Mouse (Mus musculus) lung, postnatal 0 days (tissue): Measurements from ENCODE around the gene Rps6kl1.

Source experiments
- CTCF ChIP-seq: IDR thresholded peaks from 2 replicates; pipeline ENCODE4 v1.5.1; 2016; ENCODE audit warnings: antibody characterized with exemption, mild to moderate bottlenecking
- EP300 ChIP-seq: IDR thresholded peaks from 2 replicates; pipeline ENCODE4 v1.6.1; 2016; ENCODE audit warnings: antibody characterized with exemption, mild to moderate bottlenecking, control low read depth

DNA sequence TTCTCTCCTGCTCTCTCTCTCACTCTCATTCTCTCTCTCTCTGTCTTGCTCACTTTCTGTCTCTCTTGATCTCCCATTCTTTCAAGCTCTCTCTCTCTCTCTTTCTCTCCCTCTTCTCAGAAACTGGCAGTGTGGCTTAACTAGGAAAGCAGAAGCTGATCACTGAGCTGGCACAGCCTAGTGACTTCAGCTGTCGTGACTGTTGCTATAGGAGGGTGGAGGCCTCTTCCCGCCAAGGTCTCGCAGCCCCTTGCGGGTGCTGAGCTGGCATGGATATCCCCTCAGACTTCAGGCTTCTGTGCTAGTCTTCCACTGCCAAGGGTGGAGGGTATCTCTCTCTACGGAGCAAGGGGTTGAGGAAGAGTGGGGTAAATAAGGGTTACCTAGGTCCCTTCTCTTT is 31.8 kb upstream of the Rps6kl1 start:
- TF ChIP-seq EP300 (no peak), CTCF (no peak)
